Mouse (Mus musculus): Measurements from ENCODE around the gene Cox19. TPM values are rescaled to one million over a fixed set of nuclear protein-coding genes. Genes with fewer than 3 reads are reported as not detected.

Cox19 gene
- 107 and 114 TPM in 2 replicates for polyA plus RNA-seq (2015; fragmentation: Nextera tagmentation; extraction: Ambion mirVana)

DNA sequence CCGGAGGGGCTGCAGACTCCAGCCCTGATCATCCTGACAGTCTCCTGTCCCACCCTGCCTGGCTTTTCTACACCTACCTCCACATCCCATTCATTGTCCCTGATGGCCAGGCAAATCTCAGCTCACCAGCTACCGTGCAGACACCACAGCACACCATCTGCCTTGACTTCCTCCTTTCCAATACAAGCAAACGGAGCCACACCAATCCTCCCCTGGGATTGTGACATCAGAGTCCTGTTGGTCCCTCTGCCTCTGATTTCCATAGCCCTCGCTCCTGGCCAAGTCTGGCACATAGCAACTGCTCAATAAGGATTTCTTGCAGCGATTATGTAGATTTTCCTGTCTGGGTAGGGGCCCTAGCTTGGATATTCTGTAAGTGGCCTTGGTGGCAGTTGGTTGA lies at the start of gene Cox19:
Gene Cox19 (minus strand): TSS at position 285 of the 400 bp plus-strand sequence.
- 46% methylated on average over 5 of the region's 5 CpGs for WGBS
- peak within 1 kb of the TSS; percentile 90 for H3K27ac ChIP-seq (ENCODE audit: low read length)
- peak within 1 kb of the TSS; percentile 60 for H3K9ac ChIP-seq (ENCODE audit: low read length)
- H3K9me3 ChIP-seq (replicated peaks; ENCODE audit: control insufficient read depth, low read length) = no peaks in the 10 kb centered on the region
- peaks cover 30% of the 10 kb centered on the region for H3K4me1 ChIP-seq (ENCODE audit: control insufficient read depth, insufficient read depth, low read length)
- peak within 1 kb of the TSS; percentile 34 for H3K4me3 ChIP-seq (replicated peaks; ENCODE audit: low read length)
- peak within 1 kb of the TSS; percentile 44 for H3K4me2 ChIP-seq (ENCODE audit: low read depth, low read length)
- ATAC-seq (ENCODE audit: insufficient read depth, low FRiP score) = no peak
- H3K36me3 ChIP-seq (ENCODE audit: control insufficient read depth, insufficient read depth, low read length) = no peaks in the 10 kb centered on the region
- no peaks in the 10 kb centered on the region for H3K27me3 ChIP-seq (ENCODE audit: control insufficient read depth, insufficient read depth, low read length)

GRCm38 (mm10) chr5:139399991-139400390 lies 48.8 kb upstream of the Cox19 start:
- Histone ChIP-seq H3K9ac (ENCODE audit: low read length) (no peak overlapping the region), H3K4me1 (ENCODE audit: control insufficient read depth, insufficient read depth, low read length) (no peaks in the 10 kb centered on the region), H3K9me3 (replicated peaks; ENCODE audit: control insufficient read depth, low read length) (no peaks in the 10 kb centered on the region), H3K4me3 (replicated peaks; ENCODE audit: low read length) (no peak overlapping the region), H3K27ac (ENCODE audit: low read length) (no peak overlapping the region), H3K36me3 (ENCODE audit: control insufficient read depth, insufficient read depth, low read length) (no peaks in the 10 kb centered on the region), H3K4me2 (ENCODE audit: low read depth, low read length) (no peak overlapping the region), H3K27me3 (ENCODE audit: control insufficient read depth, insufficient read depth, low read length) (no peaks in the 10 kb centered on the region)
- ATAC-seq (ENCODE audit: insufficient read depth, low FRiP score) = no peak
- 85% methylated on average over 14 of the region's 14 CpGs for WGBS

DNA sequence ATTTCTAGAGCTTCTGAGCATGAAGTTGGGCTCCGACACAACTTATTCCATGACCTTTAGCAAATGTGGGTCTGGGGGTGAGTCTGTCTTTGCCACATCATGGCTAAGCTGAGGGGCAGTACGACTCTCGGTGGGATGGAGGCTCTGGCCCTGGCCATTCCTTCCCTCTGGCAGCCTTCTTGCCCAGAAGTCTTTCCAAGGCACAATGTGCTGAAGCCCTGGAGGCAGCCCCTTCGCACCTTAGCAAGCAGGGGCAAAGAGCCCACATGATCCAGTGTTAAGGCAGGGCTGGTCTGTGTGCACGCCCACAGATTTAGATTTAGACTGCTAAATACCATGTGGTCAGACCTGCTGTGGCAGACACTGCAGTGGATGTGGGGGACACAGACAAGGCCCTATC lies 47.6 kb upstream of the Cox19 start:
- H3K4me1 ChIP-seq (ENCODE audit: control insufficient read depth, insufficient read depth, low read length) = no peaks in the 10 kb centered on the region
- WGBS = 79% methylated on average over 5 of the region's 5 CpGs
- H3K4me3 ChIP-seq (replicated peaks; ENCODE audit: low read length) = no peak overlapping the region
- no peaks in the 10 kb centered on the region for H3K9me3 ChIP-seq (replicated peaks; ENCODE audit: control insufficient read depth, low read length)
- no peak overlapping the region for H3K27ac ChIP-seq (ENCODE audit: low read length)
- H3K36me3 ChIP-seq (ENCODE audit: control insufficient read depth, insufficient read depth, low read length) = no peaks in the 10 kb centered on the region
- no peaks in the 10 kb centered on the region for H3K27me3 ChIP-seq (ENCODE audit: control insufficient read depth, insufficient read depth, low read length)
- no peak for ATAC-seq (ENCODE audit: insufficient read depth, low FRiP score)
- H3K4me2 ChIP-seq (ENCODE audit: low read depth, low read length) = no peak overlapping the region
- no peak overlapping the region for H3K9ac ChIP-seq (ENCODE audit: low read length)

GRCm38 (mm10) chr5:139397959-139398753 lies 46.9 kb upstream of the Cox19 start:
- ATAC-seq (ENCODE audit: insufficient read depth, low FRiP score) = peak; percentile 56; the same call in 1 of the 2 replicates
- Histone ChIP-seq H3K9me3 (replicated peaks; ENCODE audit: control insufficient read depth, low read length) (no peaks in the 10 kb centered on the region), H3K9ac (ENCODE audit: low read length) (no peak overlapping the region), H3K36me3 (ENCODE audit: control insufficient read depth, insufficient read depth, low read length) (no peaks in the 10 kb centered on the region), H3K27ac (ENCODE audit: low read length) (no peak overlapping the region), H3K4me3 (replicated peaks; ENCODE audit: low read length) (no peak overlapping the region), H3K4me2 (ENCODE audit: low read depth, low read length) (no peak overlapping the region), H3K4me1 (ENCODE audit: control insufficient read depth, insufficient read depth, low read length) (no peaks in the 10 kb centered on the region), H3K27me3 (ENCODE audit: control insufficient read depth, insufficient read depth, low read length) (no peaks in the 10 kb centered on the region)
- WGBS = 38% methylated on average over 5 of the region's 5 CpGs

DNA sequence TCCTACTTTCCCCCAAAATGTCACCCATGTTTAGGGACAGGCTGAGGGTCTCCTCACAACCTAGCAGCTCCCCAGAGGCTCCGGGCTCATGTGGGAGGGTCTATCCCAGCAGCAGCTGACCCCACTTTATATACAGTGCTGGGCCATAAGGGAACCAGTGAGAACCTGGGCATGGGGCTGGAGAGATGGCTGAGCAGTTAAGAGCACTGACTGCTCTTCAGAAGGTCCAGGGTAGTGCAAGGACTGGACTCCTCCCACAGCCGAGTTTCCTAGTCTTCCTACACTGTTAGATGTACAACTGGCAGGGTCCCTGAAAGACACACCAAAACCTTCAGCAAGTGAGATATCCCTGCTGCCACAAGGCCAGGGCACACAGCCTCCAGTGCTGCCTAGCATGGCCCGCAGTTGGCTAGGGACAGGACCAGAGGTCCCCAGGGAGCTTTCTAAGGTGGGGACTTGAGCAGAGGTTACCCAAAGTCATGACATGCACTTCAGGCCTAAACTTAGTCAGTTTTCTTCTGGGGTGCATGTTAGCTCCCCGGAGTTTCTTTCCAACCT lies 46.2 kb upstream of the Cox19 start:
- Histone ChIP-seq H3K4me3 (replicated peaks; ENCODE audit: low read length) (no peak overlapping the region), H3K36me3 (ENCODE audit: control insufficient read depth, insufficient read depth, low read length) (no peaks in the 10 kb centered on the region), H3K4me1 (ENCODE audit: control insufficient read depth, insufficient read depth, low read length) (no peaks in the 10 kb centered on the region), H3K27ac (ENCODE audit: low read length) (no peak overlapping the region), H3K9ac (ENCODE audit: low read length) (no peak overlapping the region), H3K27me3 (ENCODE audit: control insufficient read depth, insufficient read depth, low read length) (no peaks in the 10 kb centered on the region), H3K4me2 (ENCODE audit: low read depth, low read length) (no peak overlapping the region), H3K9me3 (replicated peaks; ENCODE audit: control insufficient read depth, low read length) (no peaks in the 10 kb centered on the region)
- ATAC-seq (ENCODE audit: insufficient read depth, low FRiP score) = no peak
- WGBS = 85% methylated on average over 4 of the region's 4 CpGs

- no peak for ATAC-seq (ENCODE audit: insufficient read depth, low FRiP score)
- Histone ChIP-seq H3K27ac (ENCODE audit: low read length) (no peak overlapping the region), H3K4me3 (replicated peaks; ENCODE audit: low read length) (no peak overlapping the region), H3K36me3 (ENCODE audit: control insufficient read depth, insufficient read depth, low read length) (no peaks in the 10 kb centered on the region), H3K4me2 (ENCODE audit: low read depth, low read length) (no peak overlapping the region), H3K9ac (ENCODE audit: low read length) (no peak overlapping the region), H3K9me3 (replicated peaks; ENCODE audit: control insufficient read depth, low read length) (no peaks in the 10 kb centered on the region), H3K27me3 (ENCODE audit: control insufficient read depth, insufficient read depth, low read length) (no peaks in the 10 kb centered on the region), H3K4me1 (ENCODE audit: control insufficient read depth, insufficient read depth, low read length) (no peaks in the 10 kb centered on the region)
- 91% methylated on average over 4 of the region's 4 CpGs for WGBS
Observed at GRCm38 (mm10) chr5:139395528-139395927, 44.3 kb upstream of the Cox19 start.

DNA sequence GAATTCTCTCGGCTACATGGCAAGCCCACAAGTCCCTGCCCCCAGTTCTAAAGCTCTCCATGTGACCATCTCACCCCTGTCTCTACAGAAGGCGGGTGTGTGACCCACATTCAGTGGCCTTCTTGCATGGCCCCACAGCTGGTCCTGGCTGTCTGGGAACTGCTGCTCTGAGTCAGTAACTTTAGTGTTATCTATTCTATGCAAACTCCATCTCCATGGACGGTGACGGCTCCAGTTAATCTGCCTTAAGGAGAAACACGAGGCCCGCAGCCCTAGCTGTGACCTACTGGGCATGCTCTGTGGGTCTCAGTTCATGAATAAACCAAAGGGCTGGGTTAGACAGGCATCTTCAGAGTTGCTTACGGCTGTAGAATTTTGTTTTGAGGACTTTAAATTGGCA lies 43.2 kb upstream of the Cox19 start:
- Histone ChIP-seq H3K4me1 (ENCODE audit: control insufficient read depth, insufficient read depth, low read length) (peaks cover 8% of the 10 kb centered on the region), H3K27me3 (ENCODE audit: control insufficient read depth, insufficient read depth, low read length) (no peaks in the 10 kb centered on the region), H3K9me3 (replicated peaks; ENCODE audit: control insufficient read depth, low read length) (no peaks in the 10 kb centered on the region), H3K4me2 (ENCODE audit: low read depth, low read length) (no peak overlapping the region), H3K27ac (ENCODE audit: low read length) (no peak overlapping the region), H3K9ac (ENCODE audit: low read length) (no peak overlapping the region), H3K4me3 (replicated peaks; ENCODE audit: low read length) (no peak overlapping the region), H3K36me3 (ENCODE audit: control insufficient read depth, insufficient read depth, low read length) (no peaks in the 10 kb centered on the region)
- WGBS = 51% methylated on average over 7 of the region's 7 CpGs
- no peak for ATAC-seq (ENCODE audit: insufficient read depth, low FRiP score)

- 93% methylated on average over 16 of the region's 16 CpGs for WGBS
- H3K9ac ChIP-seq (ENCODE audit: low read length) = no peak overlapping the region
- no peaks in the 10 kb centered on the region for H3K36me3 ChIP-seq (ENCODE audit: control insufficient read depth, insufficient read depth, low read length)
- no peak for ATAC-seq (ENCODE audit: insufficient read depth, low FRiP score)
- H3K4me3 ChIP-seq (replicated peaks; ENCODE audit: low read length) = no peak overlapping the region
- H3K27me3 ChIP-seq (ENCODE audit: control insufficient read depth, insufficient read depth, low read length) = no peaks in the 10 kb centered on the region
- peaks cover 19% of the 10 kb centered on the region for H3K4me1 ChIP-seq (ENCODE audit: control insufficient read depth, insufficient read depth, low read length)
- no peaks in the 10 kb centered on the region for H3K9me3 ChIP-seq (replicated peaks; ENCODE audit: control insufficient read depth, low read length)
- no peak overlapping the region for H3K27ac ChIP-seq (ENCODE audit: low read length)
- H3K4me2 ChIP-seq (ENCODE audit: low read depth, low read length) = no peak overlapping the region
Observed at GRCm38 (mm10) chr5:139393197-139393588, 42.0 kb upstream of the Cox19 start.

All from stomach, embryonic 16.5 days (tissue).